Mouse (Mus musculus): ENCODE measurements around the gene Gm9837.

Gm9837 gene

DNA sequence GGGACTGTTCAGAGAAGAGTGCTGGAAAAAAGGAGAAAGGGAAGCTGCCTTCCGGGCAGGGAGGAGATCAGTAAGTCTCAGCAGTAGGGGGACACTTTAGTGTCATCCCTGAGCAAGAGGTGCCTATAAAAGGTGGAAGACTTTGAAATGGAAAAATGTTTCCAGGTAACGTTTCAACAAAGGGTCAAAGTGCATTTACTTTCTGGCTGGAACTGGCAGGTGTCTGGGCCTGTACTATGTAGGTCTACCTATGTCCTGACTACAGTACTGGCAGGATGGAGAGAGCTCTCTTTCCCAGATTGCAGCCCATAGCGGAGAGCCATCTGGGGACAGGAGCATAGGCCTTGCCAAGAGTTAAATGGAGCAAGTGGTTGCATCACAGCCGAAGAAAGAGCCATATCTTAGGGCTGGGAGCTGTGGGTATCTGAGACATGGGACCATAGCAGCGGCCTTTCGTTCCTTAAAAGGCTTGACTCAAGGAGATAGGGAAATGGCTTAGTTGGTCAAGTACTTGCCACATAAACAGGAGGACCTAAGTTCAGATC lies 44.5 kb downstream of the Gm9837 start:
- no peak for DNase-seq (ENCODE audit: low spot score)

DNA sequence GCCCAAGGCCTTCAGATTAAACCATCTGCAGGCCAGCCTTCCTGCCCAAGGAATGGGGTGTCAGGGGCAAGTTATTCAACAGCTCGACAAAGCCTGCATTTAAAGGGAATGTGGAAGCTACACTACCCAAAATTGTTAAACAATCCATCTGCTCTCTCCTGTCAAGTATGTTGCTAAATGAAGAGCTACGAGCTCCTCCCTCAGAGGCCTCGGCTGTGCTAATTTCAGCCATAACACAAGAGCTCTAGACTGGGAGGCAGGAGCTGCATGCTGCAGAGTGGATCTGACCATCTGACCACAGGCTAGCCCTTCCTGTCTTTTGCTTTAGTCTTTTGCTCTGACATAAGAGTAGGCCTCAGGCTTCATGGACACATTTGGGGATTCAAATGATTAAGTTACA lies 45.0 kb downstream of the Gm9837 start:
- DNase-seq (ENCODE audit: low spot score) = no peak

DNA sequence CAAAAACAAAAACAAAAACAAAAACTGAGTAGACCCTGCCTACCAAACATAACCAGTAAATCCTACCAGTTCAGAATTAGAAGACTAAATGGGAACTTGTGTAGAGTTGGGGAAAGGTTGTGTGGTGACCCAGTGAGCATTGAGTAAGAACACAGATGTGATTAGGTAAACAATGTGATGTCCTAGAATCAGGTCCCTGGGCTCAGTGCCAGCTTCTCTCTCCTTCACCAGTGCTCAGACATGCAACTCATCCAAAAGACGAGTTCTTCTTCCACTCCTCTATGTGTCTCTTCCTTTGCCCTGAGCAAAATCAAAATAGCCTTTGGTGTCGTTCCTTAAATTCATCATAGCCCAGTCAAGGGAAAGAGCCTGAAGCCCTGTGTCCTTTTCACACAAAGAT lies 45.5 kb downstream of the Gm9837 start:
- DNase-seq (ENCODE audit: low spot score) = no peak

DNA sequence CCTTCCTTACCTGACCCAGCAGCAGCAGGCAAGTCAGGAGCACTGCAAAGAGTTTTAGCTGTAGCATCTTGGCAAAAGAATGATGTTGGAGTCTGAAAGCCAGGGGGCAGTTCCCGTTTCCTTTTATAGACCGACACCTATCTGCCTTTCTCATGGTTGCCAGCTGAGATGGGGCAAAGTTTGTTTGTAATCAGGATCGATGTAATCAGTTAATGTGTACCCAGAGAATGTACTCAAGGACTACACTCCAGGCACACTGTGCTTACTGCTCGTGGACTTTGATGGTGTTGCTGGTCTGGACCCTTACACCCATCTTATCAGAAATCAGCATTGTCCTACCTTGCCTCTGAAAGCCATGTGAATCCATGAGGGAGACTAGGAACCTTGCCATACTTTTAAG lies 47.2 kb downstream of the Gm9837 start, which contains the start of gene Leap2:
Gene Leap2, minus strand, starts transcription at position 135 of the 400 bp plus-strand sequence.
- DNase-seq (ENCODE audit: low spot score) = no peak
